Mouse (Mus musculus) embryonic facial prominence, embryonic 12.5 days (tissue): ENCODE measurements around the gene Lenep. TPM values are rescaled to one million over a fixed set of nuclear protein-coding genes. Genes with fewer than 3 reads are reported as not detected.
"Not testable (repeated sequence)": the region's sequence is repeated elsewhere in the genome, so short reads cannot be mapped to it uniquely, and the experiment has no call there.

Source experiments
- ATAC-seq: fragments of 200-750 bp; cut with Nextera tagmentation; 2 replicates; pipeline ENCODE4 v1.8.0; 2017; ENCODE audit not compliant: insufficient number of reproducible peaks, insufficient read depth, low FRiP score, low TSS enrichment
- H3K27ac ChIP-seq: fragments of 300-500 bp; sonication (generic); 2 replicates; pipeline ENCODE4 v1.5.1; 2016; ENCODE audit warnings: mild to moderate bottlenecking
- H3K27me3 ChIP-seq: fragments of 300-500 bp; sonication (generic); 2 replicates; pipeline ENCODE4 v1.6.1; 2016; ENCODE audit warnings: mild to moderate bottlenecking, moderate library complexity
- H3K36me3 ChIP-seq: fragments of 300-500 bp; sonication (generic); 2 replicates; pipeline ENCODE4 v1.6.1; 2016; ENCODE audit warnings: mild to moderate bottlenecking
- H3K4me1 ChIP-seq: fragments of 300-500 bp; sonication (generic); 2 replicates; pipeline ENCODE4 v1.6.1; 2016
- H3K4me2 ChIP-seq: fragments of 300-500 bp; sonication (generic); replicated peaks from 2 replicates; pipeline ENCODE4 v1.6.1; 2016; ENCODE audit warnings: mild to moderate bottlenecking, moderate library complexity
- H3K4me3 ChIP-seq: fragments of 300-500 bp; sonication (generic); 2 replicates; pipeline ENCODE4 v1.5.1; 2016; ENCODE audit warnings: mild to moderate bottlenecking
- H3K9ac ChIP-seq: fragments of 300-500 bp; sonication (generic); 2 replicates; pipeline ENCODE4 v1.6.1; 2016; ENCODE audit warnings: mild to moderate bottlenecking, moderate library complexity
- H3K9me3 ChIP-seq: fragments of 300-500 bp; sonication (generic); 2 replicates; pipeline ENCODE4 v1.6.1; 2016; ENCODE audit warnings: mild to moderate bottlenecking, moderate library complexity
- WGBS: fragments of 180-500 bp; shearing (Covaris S2); methylation state at CpG from one replicate; pipeline ENCODE4 v1.1.7; 2016; 5-methylcytosine and 5-hydroxymethylcytosine counted together
- polyA plus RNA-seq: library from polyadenylated mRNA; unstranded; fragments of >200 nt; fragmentation: Nextera tagmentation; extraction: Ambion mirVana; gene quantifications from 2 replicates; pipeline ENCODE4 v1.2.1, GENCODE M21; 2016

The Lenep gene
- polyA plus RNA-seq, 1 experiment from 2014 or later, result 0.09 TPM

DNA sequence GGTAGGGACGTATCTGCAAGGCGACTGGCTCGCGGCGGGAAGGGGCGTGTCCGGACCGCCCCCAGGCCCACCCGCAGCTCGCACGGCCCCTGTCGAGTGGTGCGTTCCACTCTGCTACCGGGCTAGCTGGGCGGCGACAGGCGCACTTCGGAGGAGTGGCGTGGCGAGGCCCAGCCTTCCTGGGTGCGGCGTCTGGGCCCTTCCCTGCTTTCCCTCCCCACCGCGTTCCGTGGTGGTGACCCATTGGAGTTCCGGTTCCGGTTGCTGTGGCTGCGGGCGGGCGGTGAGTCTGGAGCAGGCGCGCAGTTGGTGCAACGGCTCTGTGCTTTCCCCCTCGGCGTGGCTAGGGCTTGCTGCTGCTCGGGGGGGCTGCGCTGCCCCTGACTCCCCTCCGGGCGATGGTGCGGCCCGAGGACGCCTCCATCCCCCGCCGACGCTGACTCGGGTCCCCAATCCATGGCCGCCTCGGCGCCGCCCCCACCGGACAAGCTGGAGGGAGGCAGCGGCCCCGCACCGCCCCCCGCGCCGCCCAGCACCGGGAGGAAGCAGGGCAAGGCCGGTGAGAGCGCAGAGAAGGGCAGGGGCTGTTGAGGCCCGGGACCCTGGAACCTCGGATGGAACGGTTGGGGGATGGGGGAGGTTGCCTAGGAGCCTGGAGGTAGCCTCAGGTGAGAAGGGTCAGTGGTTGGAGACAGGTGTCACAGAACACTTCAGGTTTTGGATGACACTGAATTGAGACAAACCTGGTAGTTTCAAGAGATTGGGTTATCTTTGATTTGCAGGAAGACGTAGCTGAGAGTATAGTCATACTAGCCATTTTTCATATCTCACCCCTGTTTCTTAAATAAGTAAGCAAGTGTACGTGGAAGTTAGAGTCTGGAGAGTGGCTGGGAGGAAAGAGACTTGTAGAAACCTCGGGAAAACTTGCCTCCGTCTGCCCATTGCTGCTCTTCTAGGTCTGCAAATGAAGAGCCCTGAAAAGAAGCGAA, 27.9 kb upstream of the Lenep start, which contains the start of gene Pygo2:
Gene Pygo2 (plus strand): TSS at position 44 of the 989 bp plus-strand sequence.
- ATAC-seq, result peak; percentile 98
- Histone ChIP-seq H3K27ac (peak within 1 kb of the TSS; percentile 89), H3K4me3 (peak within 1 kb of the TSS; percentile 91), H3K9me3 (no peaks in the 10 kb centered on the region), H3K4me1 (peaks cover 10% of the 10 kb centered on the region), H3K4me2 (peak within 1 kb of the TSS; percentile 76), H3K27me3 (no peaks in the 10 kb centered on the region), H3K9ac (peak within 1 kb of the TSS; percentile 93), H3K36me3 (peaks cover 53% of the 10 kb centered on the region)
- 3% methylated on average over 65 of the region's 68 CpGs for WGBS

DNA sequence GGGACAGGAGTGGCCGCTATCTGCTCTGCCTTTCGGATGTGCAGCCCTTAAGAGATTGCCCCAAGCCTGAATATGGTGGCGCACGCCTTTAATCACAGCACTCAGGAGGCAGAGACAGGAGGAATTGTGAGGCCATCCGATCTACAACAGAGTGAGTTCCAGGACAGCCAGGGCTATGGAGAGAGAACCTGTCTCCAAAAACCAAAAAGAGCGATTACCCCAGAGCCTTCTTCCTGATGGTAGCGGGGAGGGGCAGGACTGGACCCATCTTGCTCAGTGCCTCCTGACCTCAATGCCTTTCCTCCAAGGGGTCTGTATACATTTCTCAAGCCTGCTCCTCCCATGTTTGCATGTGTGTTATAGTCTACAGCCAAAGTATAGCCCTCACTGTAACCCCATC, 26.4 kb upstream of the Lenep start:
- not testable (repeated sequence) for H3K27ac ChIP-seq

DNA sequence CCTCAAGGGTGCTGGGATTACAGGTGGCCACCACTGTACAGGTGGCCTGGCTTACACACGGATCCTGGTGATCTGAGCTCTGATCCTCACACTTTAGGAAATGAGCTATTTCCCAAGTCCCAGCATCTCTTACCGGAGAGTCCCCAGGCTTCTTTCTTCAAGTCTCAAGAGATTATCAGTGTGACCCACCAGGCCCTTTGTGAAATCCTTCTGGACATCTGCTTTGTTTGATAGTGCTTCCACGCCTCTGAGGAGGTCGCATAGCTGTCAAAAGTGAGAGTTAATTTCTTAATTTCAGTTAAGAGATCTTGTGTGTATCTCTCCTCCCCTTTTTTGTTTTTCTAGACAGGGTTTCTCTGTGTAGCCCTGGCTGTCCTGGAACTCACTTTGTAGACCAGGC, 23.3 kb upstream of the Lenep start:
- H3K9me3 ChIP-seq, result no peaks in the 10 kb centered on the region
- no peak overlapping the region for H3K4me2 ChIP-seq
- H3K4me3 ChIP-seq, result no peak overlapping the region
- WGBS, result 86% methylated on average over 4 of the region's 4 CpGs
- no peak overlapping the region for H3K9ac ChIP-seq
- ATAC-seq, result no peak
- no peak overlapping the region for H3K27ac ChIP-seq
- no peaks in the 10 kb centered on the region for H3K27me3 ChIP-seq
- peaks cover 24% of the 10 kb centered on the region for H3K4me1 ChIP-seq
- H3K36me3 ChIP-seq, result peaks cover 44% of the 10 kb centered on the region

More for the DNA sequence above, 26.4 kb upstream of the Lenep start:
- not testable (repeated sequence) for ATAC-seq, H3K27me3 ChIP-seq, H3K4me3 ChIP-seq, H3K9ac ChIP-seq, H3K4me2 ChIP-seq, H3K9me3 ChIP-seq
- WGBS, result 96% methylated on average over 7 of the region's 7 CpGs
- Histone ChIP-seq H3K4me1 (peaks cover 10% of the 10 kb centered on the region), H3K36me3 (peaks cover 60% of the 10 kb centered on the region)

DNA sequence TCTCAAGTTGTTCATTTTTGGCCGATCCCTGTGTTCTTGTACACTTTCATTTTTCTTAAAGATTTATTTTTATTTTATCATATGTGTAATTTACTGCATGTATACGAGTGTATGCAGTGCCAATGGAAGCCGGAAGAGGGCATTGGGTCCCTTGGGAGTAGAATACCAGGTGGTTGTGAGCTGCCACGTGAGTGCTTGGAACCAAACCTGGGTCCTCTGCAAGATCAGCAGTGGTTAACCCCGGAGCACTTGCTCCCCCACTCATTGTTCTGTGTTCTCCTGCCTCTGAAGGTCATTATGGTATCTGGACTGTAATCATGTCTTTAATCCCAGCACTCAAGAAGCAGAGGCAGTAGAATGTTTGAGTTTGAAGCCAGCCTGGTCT, 22.5 kb upstream of the Lenep start:
- Histone ChIP-seq H3K9ac (no peak overlapping the region), H3K27ac (no peak overlapping the region), H3K9me3 (no peaks in the 10 kb centered on the region), H3K4me2 (no peak overlapping the region), H3K36me3 (peaks cover 44% of the 10 kb centered on the region), H3K4me3 (no peak overlapping the region), H3K27me3 (no peaks in the 10 kb centered on the region), H3K4me1 (peaks cover 26% of the 10 kb centered on the region)
- WGBS, result 86% methylated on average over 5 of the region's 5 CpGs
- no peak for ATAC-seq

DNA sequence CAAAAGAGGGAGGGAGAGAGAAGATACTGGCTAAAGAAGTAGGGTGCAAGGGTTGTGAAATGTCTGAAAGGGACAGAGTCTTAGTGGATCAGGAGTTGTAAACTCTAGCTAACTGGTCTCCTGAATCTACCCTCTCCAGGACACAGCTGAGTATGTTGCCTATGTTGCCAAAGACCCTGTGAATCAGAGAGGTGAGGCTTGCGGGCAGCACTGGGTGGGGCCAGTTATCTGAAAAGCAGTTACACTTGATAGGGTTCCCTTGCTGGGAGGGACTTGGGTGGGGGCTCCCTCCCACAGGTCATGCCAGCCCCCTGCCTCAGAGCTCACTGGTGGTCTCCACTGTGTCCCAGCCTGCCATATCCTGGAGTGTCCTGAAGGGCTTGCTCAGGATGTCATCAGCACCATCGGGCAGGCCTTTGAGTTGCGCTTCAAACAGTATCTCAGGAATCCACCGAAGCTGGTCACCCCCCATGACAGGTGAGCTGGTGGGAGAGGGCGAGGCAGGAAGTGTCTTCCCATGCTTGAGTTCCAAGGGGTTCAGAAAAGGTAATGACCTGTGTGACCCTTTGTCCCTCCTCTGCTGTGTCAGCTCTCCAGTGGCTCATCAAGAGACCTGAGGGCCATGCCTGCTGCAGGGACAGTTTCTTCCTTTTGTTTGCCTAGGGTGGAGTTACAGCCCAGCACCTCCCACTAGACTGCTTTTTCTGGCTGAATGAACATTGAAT, 22.0 kb upstream of the Lenep start:
- Histone ChIP-seq H3K9me3 (no peaks in the 10 kb centered on the region), H3K4me1 (peaks cover 31% of the 10 kb centered on the region), H3K4me3 (no peak overlapping the region), H3K27me3 (no peaks in the 10 kb centered on the region), H3K27ac (no peak overlapping the region), H3K4me2 (no peak overlapping the region), H3K36me3 (peaks cover 44% of the 10 kb centered on the region), H3K9ac (no peak overlapping the region)
- no peak for ATAC-seq
- WGBS, result 89% methylated on average over 5 of the region's 5 CpGs

DNA sequence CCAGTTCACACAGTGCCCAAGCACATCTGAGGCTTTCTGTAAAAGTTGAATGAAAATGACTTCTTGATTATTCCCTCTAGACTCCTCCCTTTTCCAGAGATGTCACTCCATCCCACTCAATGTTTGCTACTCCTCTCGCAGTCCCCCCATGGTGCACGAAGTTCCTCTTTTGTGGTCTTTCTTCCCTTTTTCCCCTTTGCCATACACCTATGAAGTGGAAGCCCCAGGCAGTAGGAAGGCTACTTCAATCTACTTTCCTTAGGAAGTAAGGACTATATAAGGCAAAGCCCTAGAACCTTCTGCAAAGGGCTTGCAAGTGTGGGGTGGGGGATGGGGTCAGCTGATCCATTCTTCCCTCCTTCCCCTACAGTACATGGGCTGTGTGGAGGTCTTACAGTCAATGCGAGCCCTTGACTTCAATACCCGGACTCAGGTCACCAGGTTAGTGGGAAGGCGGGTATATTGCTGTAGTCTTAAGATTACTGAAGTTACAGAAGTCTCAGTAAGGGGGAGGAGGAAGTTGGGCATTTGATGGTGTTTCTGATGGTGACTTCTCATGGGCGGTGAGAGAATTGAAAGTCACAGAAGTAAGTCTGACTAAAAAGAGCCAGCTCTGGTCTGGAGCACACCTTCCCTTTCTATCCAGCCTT, 20.1 kb upstream of the Lenep start:
- Histone ChIP-seq H3K4me3 (peak overlapping the region; percentile 46), H3K4me2 (peak overlapping the region; percentile 79), H3K9me3 (no peaks in the 10 kb centered on the region), H3K9ac (peak overlapping the region; percentile 77), H3K4me1 (peaks cover 32% of the 10 kb centered on the region), H3K27ac (peak overlapping the region; percentile 79), H3K27me3 (no peaks in the 10 kb centered on the region), H3K36me3 (peaks cover 39% of the 10 kb centered on the region)
- ATAC-seq, result no peak
- 72% methylated on average over 6 of the region's 6 CpGs for WGBS

DNA sequence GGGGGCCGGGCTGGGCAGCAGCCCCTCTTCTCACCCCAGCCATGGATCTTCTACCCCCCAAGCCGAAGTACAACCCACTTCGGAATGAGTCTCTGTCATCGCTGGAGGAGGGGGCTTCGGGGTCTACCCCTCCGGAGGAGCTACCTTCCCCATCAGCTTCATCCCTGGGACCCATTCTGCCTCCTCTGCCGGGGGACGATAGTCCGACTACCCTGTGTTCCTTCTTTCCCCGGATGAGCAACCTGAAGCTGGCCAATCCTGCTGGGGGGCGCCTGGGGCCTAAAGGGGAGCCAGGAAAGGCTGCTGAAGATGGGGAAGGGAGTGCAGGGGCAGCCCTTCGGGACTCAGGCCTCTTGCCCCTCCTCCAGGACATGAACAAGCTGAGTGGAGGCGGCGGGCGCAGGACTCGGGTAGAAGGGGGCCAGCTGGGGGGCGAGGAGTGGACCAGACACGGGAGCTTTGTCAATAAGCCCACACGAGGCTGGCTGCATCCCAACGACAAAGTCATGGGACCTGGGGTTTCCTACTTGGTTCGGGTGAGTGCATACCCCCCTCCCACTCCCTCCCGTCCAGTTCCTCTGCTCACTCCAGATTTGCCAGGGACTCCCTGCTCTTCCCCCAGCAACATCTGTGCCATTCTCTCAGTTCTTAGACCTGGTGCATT, 19.3 kb upstream of the Lenep start:
- H3K4me1 ChIP-seq, result peaks cover 32% of the 10 kb centered on the region
- no peak for ATAC-seq
- H3K27me3 ChIP-seq, result no peaks in the 10 kb centered on the region
- peak overlapping the region; percentile 79 for H3K4me2 ChIP-seq
- peaks cover 32% of the 10 kb centered on the region for H3K36me3 ChIP-seq
- H3K9me3 ChIP-seq, result no peaks in the 10 kb centered on the region
- 8% methylated on average over 22 of the region's 22 CpGs for WGBS
- H3K9ac ChIP-seq, result peak overlapping the region; percentile 77
- peak overlapping the region; percentile 46 for H3K4me3 ChIP-seq
- peak overlapping the region; percentile 79 for H3K27ac ChIP-seq

DNA sequence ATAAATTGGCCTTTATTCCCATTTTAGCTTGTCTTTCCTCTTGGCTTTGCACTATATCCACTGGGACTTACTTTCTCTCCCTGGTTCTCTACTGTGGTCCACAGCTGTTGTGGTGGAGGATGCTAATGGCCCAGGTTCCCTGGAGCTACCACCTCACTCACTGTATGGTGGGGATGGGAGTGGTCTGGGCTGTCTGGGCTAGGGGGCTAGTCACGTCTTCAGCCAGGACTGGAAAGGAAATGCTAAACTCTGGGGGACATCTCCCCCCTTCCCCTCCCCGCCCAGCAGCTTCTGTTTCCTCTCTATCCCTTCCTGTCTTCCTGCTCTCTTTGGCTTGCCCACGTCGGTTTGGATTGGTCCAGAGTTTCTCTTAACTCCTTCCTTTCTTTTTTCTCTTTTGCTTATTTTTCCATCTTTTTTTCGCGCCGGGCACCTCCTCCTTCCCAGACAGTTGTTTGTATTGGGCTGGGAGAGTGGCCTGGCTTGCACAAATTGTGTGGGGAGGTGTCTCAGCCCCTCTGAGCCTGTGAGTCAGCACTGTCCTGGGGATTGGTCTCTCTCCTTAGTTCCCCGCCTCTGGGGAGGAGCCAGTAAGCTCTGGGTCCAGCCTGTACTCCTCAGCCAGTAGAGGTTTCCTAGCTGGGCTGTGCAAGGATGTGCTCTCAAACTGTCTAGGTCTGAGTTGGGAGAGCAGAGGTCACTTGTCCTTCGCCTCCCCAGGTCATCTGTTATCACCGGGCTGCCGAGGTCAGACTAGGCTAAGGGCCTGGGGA, 18.6 kb upstream of the Lenep start:
- Histone ChIP-seq H3K27ac (peak overlapping the region; percentile 79), H3K4me3 (peak overlapping the region; percentile 46), H3K4me1 (peaks cover 39% of the 10 kb centered on the region), H3K9me3 (no peaks in the 10 kb centered on the region), H3K9ac (peak overlapping the region; percentile 77), H3K4me2 (peak overlapping the region; percentile 79), H3K36me3 (peaks cover 28% of the 10 kb centered on the region), H3K27me3 (no peaks in the 10 kb centered on the region)
- ATAC-seq, result peak; percentile 79
- 1% methylated on average over 11 of the region's 11 CpGs for WGBS

DNA sequence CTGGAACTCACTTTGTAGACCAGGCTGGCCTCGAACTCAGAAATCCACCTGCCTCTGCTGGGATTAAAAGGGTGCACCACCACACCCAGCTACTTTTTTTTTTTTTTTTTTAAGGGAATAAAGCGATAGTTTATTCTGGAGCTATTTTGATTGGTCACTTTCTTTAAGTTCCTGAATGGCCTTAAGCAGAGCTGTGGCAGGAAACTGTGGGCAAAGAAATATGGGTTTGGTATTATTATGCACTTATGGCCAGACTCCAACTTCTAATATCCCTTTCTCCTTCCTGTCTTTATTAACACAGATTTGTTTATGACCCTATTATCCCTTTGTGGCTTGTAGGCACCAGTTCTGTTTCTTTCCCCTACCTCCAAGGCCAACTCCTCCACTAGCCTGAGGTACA, 17.8 kb upstream of the Lenep start:
- WGBS, result 59% methylated on average over 2 of the region's 2 CpGs
- peak overlapping the region; percentile 79 for H3K4me2 ChIP-seq
- ATAC-seq, result no peak
- peaks cover 29% of the 10 kb centered on the region for H3K36me3 ChIP-seq
- H3K4me3 ChIP-seq, result peak overlapping the region; percentile 46; the same call in 1 of the 2 replicates
- peaks cover 40% of the 10 kb centered on the region for H3K4me1 ChIP-seq
- peak overlapping the region; percentile 79 for H3K27ac ChIP-seq
- no peaks in the 10 kb centered on the region for H3K9me3 ChIP-seq
- no peak overlapping the region for H3K9ac ChIP-seq
- H3K27me3 ChIP-seq, result no peaks in the 10 kb centered on the region

DNA sequence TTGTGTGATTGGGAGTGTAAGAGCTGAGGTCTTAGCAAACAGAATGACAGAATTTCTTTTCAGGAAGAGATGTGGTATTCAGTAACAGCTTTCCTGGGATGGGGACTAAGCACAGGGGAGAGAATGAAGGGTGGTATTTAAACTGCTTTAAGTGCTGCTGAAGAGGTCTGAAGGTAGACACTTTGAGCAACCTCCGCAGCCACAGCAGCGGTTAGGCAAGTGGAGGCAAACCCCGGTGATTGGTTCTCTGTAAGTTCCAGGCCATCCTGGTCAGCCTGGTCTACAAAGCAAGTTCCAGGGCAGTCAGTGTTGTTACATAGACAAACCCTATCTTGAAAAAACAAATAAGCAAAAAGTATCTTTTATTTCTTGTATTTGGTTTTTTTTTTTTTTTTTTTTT, 17.4 kb upstream of the Lenep start:
- no peaks in the 10 kb centered on the region for H3K9me3 ChIP-seq
- WGBS, result 10% methylated on average over 3 of the region's 3 CpGs
- H3K4me1 ChIP-seq, result peaks cover 40% of the 10 kb centered on the region
- peak overlapping the region; percentile 97 for H3K27ac ChIP-seq
- peak overlapping the region; percentile 87 for H3K4me2 ChIP-seq
- peaks cover 29% of the 10 kb centered on the region for H3K36me3 ChIP-seq
- H3K9ac ChIP-seq, result peak overlapping the region; percentile 63
- H3K27me3 ChIP-seq, result no peaks in the 10 kb centered on the region
- ATAC-seq, result no peak
- peak overlapping the region; percentile 65 for H3K4me3 ChIP-seq
